Mouse (Mus musculus) embryo, embryonic 9.5 days (tissue): ENCODE measurements around the gene Fes.
A peak's percentile ranks its signal among the peaks of the same experiment; 100 is the strongest.

Source experiments
- DNase-seq: peaks from one replicate; pipeline ENCODE4 v3.0.0-alpha.2; 2017; ENCODE audit errors: extremely low spot score

Gene Fes

DNA sequence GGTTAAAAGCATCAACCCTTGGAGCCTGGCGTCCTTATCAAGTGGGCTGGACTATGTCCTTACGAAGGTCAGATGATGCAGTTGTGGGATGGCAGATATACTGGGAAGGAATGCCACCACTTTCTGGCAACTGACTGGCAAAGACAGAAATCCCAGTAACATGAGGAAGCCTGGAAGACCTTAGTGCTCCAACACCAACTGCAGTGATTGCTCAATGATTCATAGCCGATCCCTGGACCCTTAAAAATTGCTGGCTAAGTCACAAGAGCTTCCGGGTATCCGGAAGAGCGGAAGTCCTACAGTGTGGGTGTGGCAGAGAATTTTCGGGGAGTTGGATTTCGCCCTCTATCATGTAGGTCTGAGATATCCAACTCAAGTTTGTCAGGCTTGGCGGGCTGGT lies 41.6 kb downstream of the Fes start:
- DNase-seq: no peak

DNA sequence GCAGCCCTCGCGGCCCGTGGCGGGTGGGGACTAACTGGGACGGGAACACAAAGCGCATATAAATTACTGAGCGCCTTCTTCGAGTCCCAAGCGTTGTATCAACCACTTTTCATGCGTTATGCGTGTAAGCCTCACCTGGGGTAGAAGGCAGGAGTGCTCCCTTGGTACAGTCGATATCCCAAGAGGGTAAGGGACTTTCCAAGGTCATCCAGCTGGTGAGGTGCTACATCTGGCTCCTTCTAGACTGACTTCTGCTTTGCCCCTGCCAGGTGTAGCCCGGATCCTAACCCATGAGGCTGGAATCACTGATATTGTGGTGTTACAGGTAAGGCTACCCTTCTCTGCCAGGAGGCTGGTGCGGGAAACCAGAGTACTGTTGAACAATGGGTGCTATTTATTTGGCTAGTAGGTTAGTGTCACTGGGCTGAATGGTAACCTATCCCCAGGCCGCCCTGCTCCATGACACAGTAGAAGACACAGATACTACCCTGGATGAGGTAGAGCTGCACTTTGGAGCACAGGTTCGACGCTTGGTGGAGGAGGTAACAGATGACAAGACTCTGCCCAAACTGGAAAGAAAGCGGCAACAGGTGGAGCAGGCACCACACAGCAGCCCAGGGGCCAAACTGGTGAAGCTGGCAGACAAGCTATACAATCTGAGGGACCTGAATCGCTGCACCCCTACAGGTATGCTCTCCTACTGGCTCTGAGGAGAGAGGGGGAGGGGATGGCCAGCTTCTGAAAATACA lies 44.3 kb downstream of the Fes start:
- no peak for DNase-seq

DNA sequence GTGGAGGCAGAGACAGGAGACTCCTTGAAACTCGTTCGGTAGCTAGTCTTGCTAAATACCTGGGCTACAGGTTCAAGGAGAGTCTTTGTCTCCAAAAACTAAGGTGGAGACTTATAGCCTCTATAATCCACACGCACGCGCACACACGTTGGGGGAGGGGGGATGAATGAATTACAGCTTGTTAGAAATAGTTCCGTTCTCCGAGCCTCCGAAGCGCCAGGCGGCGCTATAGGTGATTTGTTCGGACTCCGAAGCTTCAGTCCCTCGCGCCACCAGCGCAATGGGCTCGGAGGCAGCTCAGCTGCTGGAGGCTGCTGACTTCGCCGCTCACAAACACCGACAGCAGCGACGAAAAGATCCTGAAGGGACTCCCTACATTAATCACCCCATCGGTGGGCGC lies 44.9 kb downstream of the Fes start, which contains the start of gene Hddc3:
Gene Hddc3 (plus strand): TSS at position 247 of the 400 bp plus-strand sequence.
- peak; percentile 93 for DNase-seq

DNA sequence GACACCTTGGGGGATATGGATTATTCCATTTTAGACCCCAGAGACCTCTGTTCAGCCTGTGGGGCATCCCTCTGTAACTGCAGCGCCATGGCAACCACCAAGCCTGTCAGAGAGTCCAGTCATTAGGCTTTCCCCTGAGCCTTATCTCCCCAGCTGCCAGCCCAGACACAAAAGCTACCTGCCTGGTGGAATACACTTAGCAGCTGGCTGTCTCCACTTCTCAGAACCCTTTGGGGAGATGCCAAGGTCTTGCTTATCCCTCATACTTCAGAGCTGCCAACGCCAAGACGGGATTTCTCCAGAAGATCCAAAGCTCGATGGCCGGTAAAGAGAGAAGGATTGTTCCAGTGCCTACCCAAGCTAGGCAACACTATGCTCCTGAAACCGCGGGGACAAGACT lies 46.0 kb downstream of the Fes start:
- DNase-seq: no peak

DNA sequence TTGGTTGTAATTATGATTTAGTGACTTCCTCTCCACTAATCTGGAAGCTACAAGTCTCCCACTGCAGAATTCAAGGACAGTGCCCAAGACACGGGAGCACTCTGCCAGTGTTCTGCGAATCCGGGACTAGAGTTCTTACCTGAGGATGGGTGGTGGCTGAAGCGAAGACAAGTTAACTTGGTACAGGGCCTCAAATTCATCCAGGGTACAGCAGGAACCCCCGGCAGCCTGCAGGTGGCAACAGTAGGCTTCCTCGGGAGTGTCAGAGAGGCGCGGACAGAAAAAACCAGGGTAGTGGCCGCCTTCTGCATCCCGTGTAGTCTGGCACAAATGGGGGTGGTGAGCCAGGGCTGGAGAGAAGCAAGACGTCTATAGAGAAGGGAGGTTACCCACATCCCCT lies 47.0 kb downstream of the Fes start, which contains the start of gene Unc45a:
Gene Unc45a (minus strand): TSS at position 213 of the 400 bp plus-strand sequence.
- peak; percentile 81 for DNase-seq

DNA sequence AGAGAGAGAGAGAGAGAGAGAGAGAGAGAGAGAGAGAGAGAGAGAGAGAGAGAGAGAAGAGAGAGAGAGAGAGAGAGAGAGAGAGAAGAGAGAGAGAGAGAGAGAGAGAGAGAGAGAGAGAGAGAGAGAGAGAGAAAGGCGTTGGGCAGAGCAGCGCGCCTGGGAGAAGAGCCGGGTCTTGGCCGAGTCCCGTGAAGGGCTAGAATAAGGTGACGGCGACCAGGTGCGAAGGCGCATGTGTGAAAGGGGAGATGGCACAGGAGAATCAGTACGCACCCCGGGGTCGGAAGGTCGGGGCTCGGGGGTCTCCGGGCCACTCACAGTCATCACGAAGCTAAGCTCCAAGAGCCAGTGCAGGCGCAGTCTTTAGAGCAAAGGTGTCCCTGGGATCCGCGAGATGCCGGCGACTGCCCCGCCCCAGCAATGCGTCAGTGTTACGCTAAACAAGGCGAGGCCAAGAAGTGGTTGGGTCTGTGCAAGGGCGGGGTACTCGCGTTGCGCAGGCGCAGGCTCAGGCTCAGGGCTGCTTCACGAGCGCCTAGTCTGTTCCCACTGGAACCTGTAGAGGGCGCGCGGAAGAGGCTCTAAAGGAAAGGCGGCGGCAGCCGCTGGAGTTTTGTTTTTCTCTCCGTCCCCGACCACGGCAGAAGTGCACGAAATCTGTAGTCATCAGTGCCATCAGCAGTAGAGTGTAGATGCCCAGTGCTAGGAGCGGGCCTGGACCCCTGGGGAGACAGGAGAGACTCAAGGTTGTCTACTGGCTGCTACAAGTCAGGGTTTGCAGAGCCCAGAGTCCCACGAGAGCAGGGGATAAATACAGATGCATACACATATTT lies 47.7 kb downstream of the Fes start:
- peak; percentile 98 for DNase-seq

DNA sequence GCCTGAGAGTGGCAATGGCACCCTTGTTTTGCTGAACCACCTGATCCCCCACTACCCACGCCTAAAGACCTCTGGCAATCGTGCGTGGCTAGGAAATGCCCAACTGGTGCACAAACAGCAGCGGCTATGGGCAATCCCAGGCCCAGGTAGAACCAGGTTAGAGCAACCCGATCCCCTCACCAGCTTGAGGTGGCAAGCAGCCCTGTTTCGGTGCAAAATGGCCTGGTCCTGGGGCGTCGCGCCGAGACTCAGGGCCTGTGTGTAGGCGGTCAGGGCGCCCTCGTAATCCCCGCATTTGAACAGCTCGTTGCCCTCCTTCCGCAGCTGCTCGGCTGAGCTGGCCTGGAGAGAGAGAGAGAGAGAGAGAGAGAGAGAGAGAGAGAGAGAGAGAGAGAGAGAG lies 48.4 kb downstream of the Fes start:
- DNase-seq: no peak

DNA sequence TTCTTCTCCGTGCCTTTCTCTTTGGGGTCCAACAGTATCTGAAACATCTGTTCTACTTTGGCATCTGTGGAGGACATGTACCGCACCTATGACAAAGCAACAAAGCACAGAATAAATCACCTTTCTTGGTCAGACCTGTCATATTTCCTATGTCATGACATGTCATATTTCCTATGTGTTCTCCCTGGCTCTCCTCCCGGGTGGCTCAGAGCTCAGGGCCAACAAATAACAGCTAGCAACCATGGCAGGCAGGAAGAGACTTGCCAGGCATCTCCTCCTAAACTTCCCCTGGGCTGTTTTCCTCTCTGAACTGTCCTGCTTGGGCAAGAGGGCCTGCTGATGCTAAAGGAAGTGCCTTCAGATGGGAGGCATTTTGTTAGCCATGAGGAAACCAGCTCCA lies 50.8 kb downstream of the Fes start:
- no peak for DNase-seq

DNA sequence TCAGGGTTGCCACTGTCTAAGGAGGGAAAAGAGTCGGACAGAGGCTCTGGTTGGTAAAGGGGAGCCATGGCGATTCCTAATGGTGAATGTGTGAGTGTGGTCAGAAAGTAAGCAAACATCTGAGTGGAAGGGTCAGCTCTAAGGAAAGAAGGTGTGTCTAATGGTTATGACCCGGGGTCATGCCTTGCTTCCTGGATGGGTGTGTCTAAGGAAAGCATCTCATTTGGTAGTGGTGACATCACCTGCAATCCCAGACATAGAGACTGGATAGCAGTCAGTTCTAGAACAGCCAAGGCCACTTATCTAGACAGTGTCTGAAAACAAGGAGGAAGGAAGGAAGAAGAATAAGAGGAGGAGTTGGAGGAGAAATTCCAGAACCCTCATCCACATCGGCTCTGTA lies 52.9 kb downstream of the Fes start:
- no peak for DNase-seq

DNA sequence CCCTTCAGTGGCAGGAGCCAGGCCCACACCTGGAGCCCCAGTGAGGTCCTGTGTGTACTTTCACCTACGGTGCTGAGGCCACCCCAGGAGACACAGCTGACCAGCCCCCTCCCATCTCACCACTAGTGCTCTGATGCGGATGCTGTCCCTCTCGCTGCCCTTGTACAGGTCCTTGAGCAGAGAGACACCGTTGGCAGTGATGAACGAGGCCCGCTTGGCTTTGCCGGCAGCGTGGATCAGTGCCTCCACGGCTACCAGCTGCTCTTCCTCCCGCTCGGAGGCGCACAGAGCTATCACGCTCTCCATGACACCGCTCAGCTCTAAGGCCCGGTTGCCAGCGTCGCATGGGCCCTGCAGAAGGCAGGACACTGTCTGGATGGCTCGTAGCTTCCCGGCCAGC lies 56.3 kb downstream of the Fes start:
- DNase-seq: no peak

DNA sequence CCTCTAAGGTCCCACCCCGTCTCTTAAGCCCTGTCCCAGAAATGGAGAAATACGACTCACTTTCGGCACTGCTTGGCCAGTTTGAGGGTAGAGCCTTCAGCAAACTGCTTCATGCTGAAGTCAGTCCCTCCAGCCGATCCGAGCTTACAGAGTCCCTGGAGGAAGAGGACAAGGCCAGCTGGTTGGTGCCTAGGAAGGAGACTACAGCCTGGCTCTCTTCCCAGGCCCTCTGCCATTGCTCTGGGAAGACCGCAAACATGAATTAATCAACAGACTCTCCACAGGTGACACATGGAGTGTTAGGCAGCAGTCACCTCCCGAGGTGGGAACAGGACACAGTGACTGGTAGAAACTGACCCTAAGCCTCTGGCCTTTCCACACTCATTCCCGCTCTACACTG lies 57.5 kb downstream of the Fes start:
- no peak for DNase-seq
